Mouse (Mus musculus) liver, adult 2 months (tissue): ENCODE measurements around the gene St6gal1.

ENCODE experiments used
- CTCF ChIP-seq: fragments of 200-500 bp; IDR thresholded peaks from 2 replicates; pipeline ENCODE4 v1.5.1; 2011; ENCODE audit warnings: low read depth, low read length, control low read depth
- POLR2A ChIP-seq: fragments of 200-500 bp; IDR thresholded peaks from 2 replicates; pipeline ENCODE4 v1.6.1; 2011; ENCODE audit warnings: low read length, control low read depth; ENCODE audit not compliant: insufficient read depth; ENCODE audit errors: extremely low read depth

DNA sequence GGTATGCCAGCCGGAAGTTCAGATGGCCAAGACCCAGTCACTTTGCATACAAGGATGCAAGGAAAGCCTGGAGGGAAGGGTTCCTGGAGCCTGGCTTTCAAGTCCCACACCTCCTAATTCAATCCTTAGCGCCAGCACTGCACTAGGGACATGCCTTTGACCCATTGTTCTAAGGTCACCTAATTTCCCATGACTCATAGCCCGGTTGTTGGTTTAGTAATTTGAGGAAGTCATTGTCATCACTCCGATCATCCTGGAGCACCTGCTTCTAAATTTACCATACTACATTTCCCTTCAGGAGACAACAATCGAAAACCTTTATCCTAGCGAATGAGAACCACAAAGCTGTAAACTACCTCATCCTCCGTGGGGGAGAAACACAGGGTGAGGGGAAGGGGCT, 10.2 kb upstream of the St6gal1 start:
- TF ChIP-seq POLR2A, result no peak
- TF ChIP-seq CTCF, result no peak
